Mouse (Mus musculus) CH12.LX (cell line): ENCODE measurements around the gene Map3k12.
A peak's percentile ranks its signal among the peaks of the same experiment; 100 is the strongest.

Source experiments
- CHD2 ChIP-seq: IDR thresholded peaks from 2 replicates; pipeline ENCODE4 v1.6.1; 2011; ENCODE audit warnings: low read length, improper control_type of control experiment
- CTCF ChIP-seq, 2 experiments: IDR thresholded peaks in 1 of 2; conservative IDR thresholded peaks in 1 of 2; 2 replicates each; pipeline ENCODE4 v1.5.1; 2011 to 2012; ENCODE audit warnings: low read depth in 2 of 2, low read length in 2 of 2, improper control_type of control experiment in 1 of 2, inconsistent platforms in 1 of 2, mild to moderate bottlenecking in 1 of 2, moderate library complexity in 1 of 2
- EP300 ChIP-seq: IDR thresholded peaks from 2 replicates; pipeline ENCODE4 v1.6.1; 2011; ENCODE audit warnings: low read length, improper control_type of control experiment
- GABPA ChIP-seq: IDR thresholded peaks from 2 replicates; pipeline ENCODE4 v1.6.1; 2012; ENCODE audit warnings: low read depth, low read length, improper control_type of control experiment, inconsistent platforms; ENCODE audit not compliant: insufficient replicate concordance
- MAX ChIP-seq: IDR thresholded peaks from 2 replicates; pipeline ENCODE4 v1.6.1; 2011; ENCODE audit warnings: low read length, improper control_type of control experiment
- PAX5 ChIP-seq: IDR thresholded peaks from 2 replicates; pipeline ENCODE4 v1.6.1; 2012; ENCODE audit warnings: low read length, inconsistent platforms, mixed read lengths
- POLR2A ChIP-seq: IDR thresholded peaks from 2 replicates; pipeline ENCODE4 v1.6.1; 2011; ENCODE audit warnings: low read depth, mild to moderate bottlenecking, improper control_type of control experiment, low read length
- RAD21 ChIP-seq: IDR thresholded peaks from 2 replicates; pipeline ENCODE4 v1.6.1; 2011; ENCODE audit warnings: low read depth, mild to moderate bottlenecking, low read length, improper control_type of control experiment, moderate library complexity
- RCOR1 ChIP-seq: conservative IDR thresholded peaks from 2 replicates; pipeline ENCODE4 v1.6.1; 2012; ENCODE audit warnings: low read depth, mild to moderate bottlenecking, inconsistent platforms, low read length, improper control_type of control experiment
- ZNF384 ChIP-seq: IDR thresholded peaks from 2 replicates; pipeline ENCODE4 v1.6.1; 2012; ENCODE audit warnings: low read depth, low read length, improper control_type of control experiment, inconsistent platforms

GRCm38 (mm10) chr15:102516293-102516692 lies 571 bp downstream of the Map3k12 start:
- TF ChIP-seq CTCF (conservative IDR thresholded peaks at IDR 0.05 in 1 of 2, IDR thresholded peaks at IDR 0.05 in 1 of 2; ENCODE audit: low read depth in 2 of 2, low read length in 2 of 2) (no peak), CHD2 (no peak), RCOR1 (no peak), RAD21 (no peak), ZNF384 (no peak), PAX5 (no peak), GABPA (no peak), EP300 (no peak), MAX (0 out of 2 replicates have a peak, but pooled peaks have one; percentile 25), POLR2A (no peak)
